Mouse (Mus musculus): ENCODE measurements around the gene Nanos1. TPM values are rescaled to one million over a fixed set of nuclear protein-coding genes. Genes with fewer than 3 reads are reported as not detected.

Gene Nanos1
- 9.1 and 11.2 TPM in 2 replicates for polyA plus RNA-seq (2016; fragmentation: Nextera tagmentation; extraction: Ambion mirVana)

DNA sequence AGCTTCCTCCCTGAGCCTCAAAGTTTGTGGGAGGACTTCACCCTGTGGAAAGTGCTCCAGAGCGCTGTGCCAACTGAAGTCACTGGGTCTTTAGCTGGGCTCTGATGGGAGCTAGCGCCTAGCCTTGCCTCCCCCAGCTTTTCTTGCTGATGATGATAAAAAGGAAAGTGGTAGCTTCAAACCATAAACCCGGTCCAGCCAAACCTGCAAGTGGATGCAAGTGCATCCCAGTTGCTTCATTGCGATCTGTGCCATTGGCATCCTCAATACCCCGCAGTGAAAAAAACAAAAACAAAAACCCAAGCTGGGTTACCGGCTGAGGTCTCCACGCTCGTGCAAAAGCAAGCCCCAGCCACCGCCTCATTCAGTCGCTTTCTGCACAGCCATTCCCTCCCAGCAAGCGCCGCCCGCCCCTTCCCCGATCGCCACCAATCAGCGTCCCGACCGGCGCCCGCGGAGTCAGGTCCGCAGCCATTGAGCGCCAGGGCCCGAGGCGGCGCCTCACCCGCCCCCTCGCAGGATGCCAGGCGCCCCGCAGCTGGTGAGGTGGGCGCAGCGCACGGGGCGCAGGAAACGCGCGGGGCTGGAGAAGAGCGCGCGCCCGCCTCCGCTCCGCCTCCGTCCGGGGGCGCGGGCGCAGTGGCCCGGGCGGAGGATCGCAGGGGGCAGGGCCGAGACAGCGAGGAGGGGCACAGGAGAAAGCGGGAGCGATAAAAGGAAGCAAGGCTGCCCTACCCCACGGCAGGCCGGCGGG is at the start of gene Nanos1:
Gene Nanos1 (plus strand): TSS at position 550 of the 754 bp plus-strand sequence.
- Histone ChIP-seq H3K27ac (replicated peaks) (peak within 1 kb of the TSS; percentile 80), H3K4me2 (replicated peaks) (peak within 1 kb of the TSS; percentile 99), H3K4me1 (peaks cover 19% of the 10 kb centered on the region), H3K36me3 (peaks cover 8% of the 10 kb centered on the region), H3K9me3 (no peaks in the 10 kb centered on the region), H3K27me3 (peaks cover 30% of the 10 kb centered on the region), H3K9ac (replicated peaks) (peak within 1 kb of the TSS; percentile 81), H3K4me3 (peak within 1 kb of the TSS; percentile 77)
- peak; percentile 97 for ATAC-seq (ENCODE audit: low FRiP score, low read depth)
- WGBS = under 1% methylated on average over 54 of the region's 58 CpGs

DNA sequence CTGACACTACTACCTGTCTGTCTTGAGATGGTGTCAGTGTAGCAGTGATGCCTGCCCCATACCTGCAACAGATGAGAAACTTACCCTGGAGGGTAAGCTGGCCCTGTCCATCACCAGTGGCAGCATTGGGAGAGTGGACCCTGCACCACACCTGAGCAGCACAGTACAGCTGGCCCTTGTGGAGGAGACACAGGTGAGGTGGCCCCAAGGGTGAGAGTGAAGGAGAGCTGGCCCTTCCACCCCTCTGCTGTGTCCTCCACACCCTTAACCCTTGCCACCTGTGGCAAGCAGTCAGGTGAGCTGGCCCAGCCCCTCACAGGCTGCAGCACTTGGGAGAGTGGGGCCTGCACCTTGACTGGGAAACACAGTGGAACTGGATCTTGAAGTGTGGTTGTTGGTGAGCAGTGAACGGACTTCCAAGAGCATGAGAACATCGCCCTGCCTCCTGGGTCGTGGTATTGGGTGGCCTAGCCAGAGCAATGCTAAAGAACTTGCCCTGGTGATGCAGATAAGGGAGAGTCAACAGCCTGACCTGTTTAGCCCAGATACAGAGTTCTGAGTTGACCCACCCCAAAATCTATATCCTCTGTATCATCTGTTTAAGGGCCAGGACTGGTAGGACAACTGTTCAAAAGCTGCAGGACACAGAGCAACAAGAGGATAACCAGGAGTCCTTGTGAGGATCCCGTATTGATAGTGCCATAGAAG is 46.4 kb upstream of the Nanos1 start:
- no peaks in the 10 kb centered on the region for H3K4me1 ChIP-seq
- WGBS = 88% methylated on average over 4 of the region's 4 CpGs
- H3K27me3 ChIP-seq = no peaks in the 10 kb centered on the region
- H3K9me3 ChIP-seq = no peaks in the 10 kb centered on the region
- no peak for ATAC-seq (ENCODE audit: low FRiP score, low read depth)
- H3K4me2 ChIP-seq (replicated peaks) = no peak overlapping the region
- no peak overlapping the region for H3K27ac ChIP-seq (replicated peaks)
- no peaks in the 10 kb centered on the region for H3K36me3 ChIP-seq
- no peak overlapping the region for H3K9ac ChIP-seq (replicated peaks)
- no peak overlapping the region for H3K4me3 ChIP-seq

DNA sequence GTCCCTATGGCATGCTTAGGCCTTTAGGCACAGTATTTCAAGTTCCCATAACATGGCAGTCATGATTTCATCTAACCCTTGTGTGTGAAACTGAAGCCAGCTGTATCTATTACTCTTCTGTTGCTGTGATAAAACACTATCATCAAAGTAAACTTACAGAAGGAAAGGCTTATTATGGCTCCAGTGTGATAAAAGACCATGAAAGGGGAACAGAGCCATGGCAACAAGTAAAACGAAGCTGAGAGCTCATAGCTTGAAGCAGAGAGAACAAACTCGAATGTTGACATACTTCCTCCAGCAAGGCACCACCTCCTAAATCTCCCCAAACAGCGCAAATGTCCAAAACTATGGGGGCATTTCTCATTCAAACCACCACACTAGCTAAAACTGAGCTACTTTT is 45.6 kb upstream of the Nanos1 start:
- H3K9me3 ChIP-seq = no peaks in the 10 kb centered on the region
- no peaks in the 10 kb centered on the region for H3K4me1 ChIP-seq
- no peak overlapping the region for H3K27ac ChIP-seq (replicated peaks)
- H3K27me3 ChIP-seq = no peaks in the 10 kb centered on the region
- H3K4me2 ChIP-seq (replicated peaks) = no peak overlapping the region
- WGBS = 67% methylated on average over 3 of the region's 3 CpGs
- H3K36me3 ChIP-seq = no peaks in the 10 kb centered on the region
- no peak for ATAC-seq (ENCODE audit: low FRiP score, low read depth)
- no peak overlapping the region for H3K9ac ChIP-seq (replicated peaks)
- no peak overlapping the region for H3K4me3 ChIP-seq

DNA sequence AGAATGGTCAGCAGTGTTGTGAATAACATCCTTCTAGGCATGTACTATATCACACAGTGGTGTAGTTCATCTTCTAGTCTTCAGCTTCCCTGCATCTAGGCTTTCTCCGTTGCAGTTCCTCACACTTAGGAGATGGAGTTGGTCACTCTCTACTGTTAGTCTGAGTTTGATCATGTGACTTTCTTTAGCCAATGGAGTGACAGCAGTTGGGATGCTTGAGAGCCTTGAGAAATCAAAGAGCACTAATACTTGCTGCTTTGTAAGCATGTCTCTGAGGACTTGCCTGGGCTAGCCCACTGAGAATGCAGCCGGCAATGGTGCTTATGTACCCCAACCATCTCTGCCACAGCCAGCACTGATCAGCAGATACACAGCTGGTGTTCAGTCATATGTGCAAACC is 43.2 kb upstream of the Nanos1 start:
- WGBS = 81% methylated on average over 2 of the region's 2 CpGs
- H3K4me1 ChIP-seq = no peaks in the 10 kb centered on the region
- no peak overlapping the region for H3K27ac ChIP-seq (replicated peaks)
- H3K4me3 ChIP-seq = no peak overlapping the region
- H3K4me2 ChIP-seq (replicated peaks) = no peak overlapping the region
- no peaks in the 10 kb centered on the region for H3K9me3 ChIP-seq
- no peaks in the 10 kb centered on the region for H3K36me3 ChIP-seq
- no peak overlapping the region for H3K9ac ChIP-seq (replicated peaks)
- H3K27me3 ChIP-seq = no peaks in the 10 kb centered on the region
- ATAC-seq (ENCODE audit: low FRiP score, low read depth) = no peak

DNA sequence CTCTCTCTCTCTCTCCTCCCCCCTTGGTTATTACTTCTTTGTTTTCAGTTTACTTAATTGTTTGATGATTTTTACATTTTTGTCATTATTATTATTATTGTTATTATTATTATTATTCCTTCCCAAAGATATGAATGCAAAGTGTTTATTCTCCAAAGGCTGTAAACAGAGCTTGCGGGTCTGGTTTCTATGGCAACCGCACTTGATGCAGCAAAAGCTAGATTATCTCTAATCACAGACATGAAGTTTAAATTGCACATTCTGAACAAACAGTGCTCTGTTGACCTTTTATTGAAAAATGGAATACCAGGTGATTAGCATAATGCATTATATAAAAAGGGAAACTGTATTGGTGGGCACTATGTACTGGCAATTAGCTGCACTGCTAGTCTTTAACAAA is 39.4 kb upstream of the Nanos1 start:
- Histone ChIP-seq H3K27ac (replicated peaks) (no peak overlapping the region), H3K9ac (replicated peaks) (no peak overlapping the region), H3K36me3 (no peaks in the 10 kb centered on the region), H3K9me3 (no peaks in the 10 kb centered on the region), H3K27me3 (no peaks in the 10 kb centered on the region), H3K4me2 (replicated peaks) (no peak overlapping the region), H3K4me3 (no peak overlapping the region), H3K4me1 (no peaks in the 10 kb centered on the region)
- 86% methylated on average over 2 of the region's 2 CpGs for WGBS
- no peak for ATAC-seq (ENCODE audit: low FRiP score, low read depth)

DNA sequence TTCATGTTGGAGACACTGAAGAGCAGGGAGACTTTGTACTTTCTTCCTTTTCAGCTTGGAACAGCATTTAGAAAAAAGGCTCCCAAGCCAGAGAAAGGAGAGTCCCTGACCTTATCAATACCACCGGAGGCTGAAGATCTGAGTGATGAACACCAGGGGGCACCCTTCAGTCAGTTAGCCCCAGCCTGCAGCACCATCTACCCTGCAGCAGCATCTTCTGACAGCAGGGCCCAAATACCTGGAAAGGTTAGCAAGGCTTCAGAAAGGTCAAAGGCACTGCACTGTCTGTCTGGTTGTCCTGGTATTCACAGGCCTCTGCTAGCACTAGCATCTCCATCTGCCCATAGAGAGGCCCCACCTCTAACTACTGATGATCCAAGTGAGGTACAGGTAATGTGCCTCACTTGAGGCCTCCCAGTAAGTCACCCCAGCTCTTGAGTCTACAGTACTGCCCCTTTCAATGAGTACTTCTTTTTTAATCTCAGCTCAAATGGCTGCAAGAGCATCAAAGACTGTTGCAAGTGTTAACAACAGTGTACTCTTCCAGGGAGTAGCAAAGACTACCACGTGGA is 25.4 kb upstream of the Nanos1 start:
- no peaks in the 10 kb centered on the region for H3K36me3 ChIP-seq
- H3K4me1 ChIP-seq = no peaks in the 10 kb centered on the region
- no peak overlapping the region for H3K4me3 ChIP-seq
- ATAC-seq (ENCODE audit: low FRiP score, low read depth) = no peak
- H3K9ac ChIP-seq (replicated peaks) = no peak overlapping the region
- no peak overlapping the region for H3K27ac ChIP-seq (replicated peaks)
- H3K27me3 ChIP-seq = no peaks in the 10 kb centered on the region
- WGBS = 53% methylated on average over 2 of the region's 2 CpGs
- H3K9me3 ChIP-seq = no peaks in the 10 kb centered on the region
- H3K4me2 ChIP-seq (replicated peaks) = no peak overlapping the region

DNA sequence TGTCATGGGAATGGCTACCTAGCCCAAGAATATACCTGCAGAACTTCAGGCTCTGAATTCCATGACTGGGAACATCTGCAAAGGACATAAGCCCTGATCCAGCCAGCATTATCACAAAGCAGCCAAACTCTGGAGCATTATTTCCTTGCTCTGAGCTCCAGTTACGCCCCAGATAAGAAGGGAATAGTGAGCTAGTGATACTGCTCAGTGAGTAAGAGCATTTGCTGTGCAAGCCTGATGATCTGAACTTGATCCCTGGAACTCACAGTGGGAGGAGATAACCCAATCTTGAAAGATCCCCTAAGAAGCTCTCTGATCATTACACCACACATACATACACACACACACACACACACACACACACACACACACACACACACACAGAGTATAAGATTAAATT is 24.5 kb upstream of the Nanos1 start:
- WGBS = 86% methylated on average over 1 of the region's 1 CpGs
- Histone ChIP-seq H3K27ac (replicated peaks) (no peak overlapping the region), H3K4me2 (replicated peaks) (no peak overlapping the region), H3K9ac (replicated peaks) (no peak overlapping the region), H3K36me3 (no peaks in the 10 kb centered on the region), H3K9me3 (no peaks in the 10 kb centered on the region), H3K4me3 (no peak overlapping the region), H3K27me3 (no peaks in the 10 kb centered on the region), H3K4me1 (no peaks in the 10 kb centered on the region)
- ATAC-seq (ENCODE audit: low FRiP score, low read depth) = no peak

DNA sequence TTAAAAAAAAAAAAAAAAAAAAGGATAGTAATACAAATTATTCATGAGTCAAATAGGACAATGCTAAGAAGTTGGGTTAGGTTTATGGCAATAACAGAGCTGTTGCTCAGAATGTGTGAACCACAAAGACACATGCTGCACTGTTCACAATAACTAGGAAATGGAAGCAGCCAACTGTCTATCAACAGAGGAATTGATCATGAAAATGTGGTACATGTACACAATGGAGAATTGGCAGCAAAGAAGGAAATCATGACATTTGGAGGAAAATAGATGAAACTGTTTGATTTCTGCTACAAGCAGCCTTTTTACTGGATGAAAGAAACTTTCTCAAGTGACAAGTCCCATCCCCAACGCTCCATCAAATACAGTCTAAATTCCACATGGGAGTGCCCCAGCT is 23.8 kb upstream of the Nanos1 start:
- WGBS = 90% methylated on average over 1 of the region's 1 CpGs
- H3K9me3 ChIP-seq = no peaks in the 10 kb centered on the region
- H3K36me3 ChIP-seq = no peaks in the 10 kb centered on the region
- no peaks in the 10 kb centered on the region for H3K4me1 ChIP-seq
- H3K27me3 ChIP-seq = no peaks in the 10 kb centered on the region
- H3K9ac ChIP-seq (replicated peaks) = no peak overlapping the region
- no peak for ATAC-seq (ENCODE audit: low FRiP score, low read depth)
- no peak overlapping the region for H3K27ac ChIP-seq (replicated peaks)
- no peak overlapping the region for H3K4me2 ChIP-seq (replicated peaks)
- no peak overlapping the region for H3K4me3 ChIP-seq

DNA sequence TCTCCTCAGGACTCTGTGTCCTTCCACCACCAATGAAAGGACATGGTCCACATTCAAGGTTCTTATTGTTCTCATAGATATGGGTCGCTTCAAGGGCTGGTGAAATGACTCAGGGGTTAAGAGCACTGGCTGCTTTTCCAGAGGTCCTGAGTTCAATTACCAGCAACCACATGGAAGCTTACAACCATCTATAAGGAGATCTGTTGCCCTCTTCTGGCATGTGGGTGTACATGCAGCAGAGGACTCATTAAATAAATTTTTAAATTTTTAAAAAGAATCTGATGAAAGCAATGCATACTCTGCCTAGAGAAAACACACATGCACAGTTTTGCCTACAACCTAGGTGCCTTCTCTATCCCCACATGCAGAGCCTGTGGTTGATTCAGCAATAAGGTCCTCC is 15.2 kb upstream of the Nanos1 start:
- Histone ChIP-seq H3K27me3 (no peaks in the 10 kb centered on the region), H3K27ac (replicated peaks) (no peak overlapping the region), H3K4me2 (replicated peaks) (no peak overlapping the region), H3K4me3 (no peak overlapping the region), H3K9ac (replicated peaks) (no peak overlapping the region), H3K9me3 (no peaks in the 10 kb centered on the region), H3K4me1 (no peaks in the 10 kb centered on the region), H3K36me3 (no peaks in the 10 kb centered on the region)
- 59% methylated on average over 1 of the region's 1 CpGs for whole genome bisulfite sequencing
- ATAC-seq (ENCODE audit: low FRiP score, low read depth) = no peak

DNA sequence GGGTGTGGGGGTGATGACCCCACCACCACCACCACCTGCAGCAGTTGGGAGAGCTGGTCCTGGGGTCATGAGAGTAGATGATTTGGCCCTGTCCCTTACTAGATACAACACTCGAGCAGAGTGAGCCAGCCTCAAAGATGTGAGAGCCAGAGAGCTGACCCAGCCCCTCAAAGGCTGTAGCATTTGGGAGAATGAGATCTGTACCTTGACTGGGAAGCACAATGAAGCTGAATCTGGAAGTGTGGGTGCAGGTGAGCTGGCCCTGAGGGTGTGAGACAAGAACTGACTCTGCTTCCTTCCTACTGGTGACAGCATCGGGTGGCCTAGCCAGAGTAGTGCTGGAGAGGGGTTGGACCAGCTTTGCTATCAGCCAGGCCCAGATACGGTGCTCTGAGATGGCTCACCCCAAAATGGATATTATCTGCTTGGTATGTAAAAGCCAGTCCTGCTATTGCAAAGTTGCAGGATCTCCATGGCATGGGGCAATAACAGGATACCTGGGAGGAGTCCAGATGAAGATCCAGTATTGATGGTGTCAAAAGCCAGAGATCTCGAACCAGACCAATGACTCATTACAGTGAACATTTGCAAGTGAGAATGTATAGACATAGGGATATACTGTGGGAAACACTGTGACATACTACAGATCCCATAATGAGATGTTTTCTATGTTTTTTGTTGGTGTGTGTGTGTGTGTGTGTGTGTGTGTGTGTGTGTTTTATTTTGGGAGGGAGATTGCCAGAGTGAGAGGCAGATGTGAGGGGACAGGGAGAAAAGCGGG is 11.8 kb upstream of the Nanos1 start:
- whole genome bisulfite sequencing = 84% methylated on average over 5 of the region's 5 CpGs
- Histone ChIP-seq H3K4me1 (no peaks in the 10 kb centered on the region), H3K36me3 (no peaks in the 10 kb centered on the region), H3K4me2 (replicated peaks) (no peak overlapping the region), H3K27ac (replicated peaks) (no peak overlapping the region), H3K9ac (replicated peaks) (no peak overlapping the region), H3K27me3 (no peaks in the 10 kb centered on the region), H3K4me3 (no peak overlapping the region), H3K9me3 (no peaks in the 10 kb centered on the region)
- no peak for ATAC-seq (ENCODE audit: low FRiP score, low read depth)

DNA sequence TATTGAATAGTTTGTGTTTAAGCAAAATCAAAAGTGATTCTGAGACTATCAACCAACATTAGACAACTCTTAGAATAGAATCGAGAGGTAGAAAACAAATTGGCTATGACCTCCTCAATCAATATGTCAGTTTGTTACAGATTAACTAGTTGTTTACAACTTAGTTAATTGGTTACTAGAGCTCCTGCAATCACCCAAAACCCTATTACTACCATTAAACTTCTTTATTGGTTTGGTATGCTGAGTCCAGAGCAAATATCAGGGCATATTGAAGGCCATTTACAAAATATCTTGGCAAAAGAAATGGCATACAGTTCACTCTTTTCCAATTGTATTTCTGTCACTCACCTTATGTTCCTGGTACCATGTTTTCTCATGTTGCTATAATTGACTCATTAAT is 8.0 kb upstream of the Nanos1 start:
- Histone ChIP-seq H3K4me2 (replicated peaks) (no peak overlapping the region), H3K9ac (replicated peaks) (no peak overlapping the region), H3K9me3 (no peaks in the 10 kb centered on the region), H3K4me1 (no peaks in the 10 kb centered on the region), H3K4me3 (no peak overlapping the region), H3K36me3 (no peaks in the 10 kb centered on the region), H3K27me3 (no peaks in the 10 kb centered on the region), H3K27ac (replicated peaks) (no peak overlapping the region)
- no peak for ATAC-seq (ENCODE audit: low FRiP score, low read depth)
- WGBS = 84% methylated on average over 1 of the region's 1 CpGs

All from midbrain, embryonic 12.5 days (tissue).